Mouse (Mus musculus) CH12.LX (cell line): Measurements from ENCODE around the gene Carmil1. TPM values are rescaled to one million over a fixed set of nuclear protein-coding genes. Genes with fewer than 3 reads are reported as not detected.

ENCODE experiments used
- DNase-seq: peaks from one replicate; pipeline ENCODE4 v3.0.0-alpha.2; 2013; ENCODE audit errors: extremely low read depth
- H3K27ac ChIP-seq: 2 replicates; pipeline ENCODE4 v1.5.1; 2012; ENCODE audit warnings: low read depth, mild to moderate bottlenecking, control low read depth, moderate library complexity; ENCODE audit not compliant: insufficient read depth
- H3K27me3 ChIP-seq: replicated peaks from 2 replicates; pipeline ENCODE3; 2012; ENCODE audit warnings: inconsistent platforms
- H3K36me3 ChIP-seq, 2 experiments: replicated peaks in 1 of 2; 2 replicates each; pipeline versions ENCODE3 to v1.6.1; 2012; ENCODE audit warnings: inconsistent platforms in 1 of 2, low read length in 1 of 2, mild to moderate bottlenecking in 1 of 2, mixed read lengths in 1 of 2, moderate library complexity in 1 of 2; ENCODE audit not compliant: control insufficient read depth in 1 of 2, insufficient read depth in 1 of 2
- H3K4me1 ChIP-seq, 2 experiments: 2 replicates each; pipeline ENCODE4 v1.6.1; 2012; ENCODE audit warnings: inconsistent platforms in 1 of 2, moderate library complexity in 1 of 2; ENCODE audit not compliant: insufficient read depth in 2 of 2, control insufficient read depth in 1 of 2
- H3K4me2 ChIP-seq: 2 replicates; pipeline ENCODE4 v1.6.1; 2012; ENCODE audit warnings: low read depth, mild to moderate bottlenecking, control low read depth; ENCODE audit not compliant: poor library complexity, insufficient read depth, severe bottlenecking
- H3K4me3 ChIP-seq, 3 experiments: fragments of 150-350 bp in 1 of 3; sonication (generic) in 1 of 3; replicated peaks in 1 of 3; 2 replicates each; pipeline versions ENCODE3 to v1.5.1; 2011 to 2012; ENCODE audit warnings: low read depth in 2 of 3, low read length in 2 of 3, mild to moderate bottlenecking in 2 of 3, moderate library complexity in 2 of 3, control low read depth in 1 of 3, improper control_type of control experiment in 1 of 3, inconsistent platforms in 1 of 3, mixed read lengths in 1 of 3; ENCODE audit not compliant: poor library complexity in 1 of 3
- H3K79me2 ChIP-seq: replicated peaks from 2 replicates; pipeline ENCODE4 v1.6.1; 2012; ENCODE audit warnings: mild to moderate bottlenecking, moderate library complexity; ENCODE audit not compliant: control insufficient read depth, poor library complexity, insufficient read depth, severe bottlenecking; ENCODE audit errors: extremely low read depth
- H3K9ac ChIP-seq: 2 replicates; pipeline ENCODE4 v1.6.1; 2012; ENCODE audit warnings: low read depth, mild to moderate bottlenecking, control low read depth, moderate library complexity; ENCODE audit not compliant: insufficient read depth
- H3K9me3 ChIP-seq: replicated peaks from 2 replicates; pipeline ENCODE3; 2012; ENCODE audit warnings: low read length, inconsistent platforms, mixed read lengths
- BHLHE40 ChIP-seq: IDR thresholded peaks from 2 replicates; pipeline ENCODE4 v1.6.1; 2011; ENCODE audit warnings: mild to moderate bottlenecking, low read depth, low read length, improper control_type of control experiment
- CTCF ChIP-seq, 2 experiments: IDR thresholded peaks in 1 of 2; conservative IDR thresholded peaks in 1 of 2; 2 replicates each; pipeline ENCODE4 v1.5.1; 2011 to 2012; ENCODE audit warnings: low read depth in 2 of 2, low read length in 2 of 2, improper control_type of control experiment in 1 of 2, inconsistent platforms in 1 of 2, mild to moderate bottlenecking in 1 of 2, moderate library complexity in 1 of 2
- E2F4 ChIP-seq: IDR thresholded peaks from 2 replicates; pipeline ENCODE4 v1.6.1; 2011; ENCODE audit warnings: low read depth, low read length, improper control_type of control experiment; ENCODE audit not compliant: insufficient replicate concordance
- ELF1 ChIP-seq: IDR thresholded peaks from 2 replicates; pipeline ENCODE4 v1.6.1; 2014; ENCODE audit warnings: low read depth, mild to moderate bottlenecking, inconsistent platforms, low read length, improper control_type of control experiment
- EP300 ChIP-seq: IDR thresholded peaks from 2 replicates; pipeline ENCODE4 v1.6.1; 2011; ENCODE audit warnings: low read length, improper control_type of control experiment
- GABPA ChIP-seq: IDR thresholded peaks from 2 replicates; pipeline ENCODE4 v1.6.1; 2012; ENCODE audit warnings: low read depth, low read length, improper control_type of control experiment, inconsistent platforms; ENCODE audit not compliant: insufficient replicate concordance
- HCFC1 ChIP-seq: IDR thresholded peaks from 2 replicates; pipeline ENCODE4 v1.6.1; 2012; ENCODE audit warnings: low read depth, mild to moderate bottlenecking, inconsistent platforms, low read length, improper control_type of control experiment
- IRF4 ChIP-seq: IDR thresholded peaks from 2 replicates; pipeline ENCODE4 v1.6.1; 2014; ENCODE audit warnings: low read depth, mild to moderate bottlenecking, inconsistent platforms, low read length, improper control_type of control experiment
- JUND ChIP-seq: conservative IDR thresholded peaks from 2 replicates; pipeline ENCODE4 v1.6.1; 2011; ENCODE audit warnings: low read depth, low read length, improper control_type of control experiment
- MAZ ChIP-seq: IDR thresholded peaks from 2 replicates; pipeline ENCODE4 v1.6.1; 2012; ENCODE audit warnings: low read depth, mild to moderate bottlenecking, inconsistent platforms, low read length, improper control_type of control experiment, moderate library complexity
- MXI1 ChIP-seq: IDR thresholded peaks from 2 replicates; pipeline ENCODE4 v1.6.1; 2011; ENCODE audit warnings: mild to moderate bottlenecking, low read depth, low read length, improper control_type of control experiment
- MYC ChIP-seq: IDR thresholded peaks from 2 replicates; pipeline ENCODE4 v1.6.1; 2011; ENCODE audit warnings: low read depth, mild to moderate bottlenecking, improper control_type of control experiment, low read length
- POLR2A ChIP-seq: IDR thresholded peaks from 2 replicates; pipeline ENCODE4 v1.6.1; 2011; ENCODE audit warnings: low read depth, mild to moderate bottlenecking, improper control_type of control experiment, low read length
- RCOR1 ChIP-seq: conservative IDR thresholded peaks from 2 replicates; pipeline ENCODE4 v1.6.1; 2012; ENCODE audit warnings: low read depth, mild to moderate bottlenecking, inconsistent platforms, low read length, improper control_type of control experiment
- SIN3A ChIP-seq: IDR thresholded peaks from 2 replicates; pipeline ENCODE4 v1.6.1; 2012; ENCODE audit warnings: low read length, improper control_type of control experiment, inconsistent platforms
- TBP ChIP-seq: conservative IDR thresholded peaks from 2 replicates; pipeline ENCODE4 v1.6.1; 2011; ENCODE audit warnings: low read depth, low read length, improper control_type of control experiment
- UBTF ChIP-seq: IDR thresholded peaks from 2 replicates; pipeline ENCODE4 v1.6.1; 2012; ENCODE audit warnings: low read depth, mild to moderate bottlenecking, inconsistent platforms, low read length, improper control_type of control experiment, moderate library complexity
- USF1 ChIP-seq: IDR thresholded peaks from 2 replicates; pipeline ENCODE4 v1.6.1; 2014; ENCODE audit warnings: low read depth, mild to moderate bottlenecking, inconsistent platforms, low read length, improper control_type of control experiment
- USF2 ChIP-seq: conservative IDR thresholded peaks from 2 replicates; pipeline ENCODE4 v1.6.1; 2011; ENCODE audit warnings: low read depth, low read length, improper control_type of control experiment
- ZKSCAN1 ChIP-seq: IDR thresholded peaks from 2 replicates; pipeline ENCODE4 v1.6.1; 2012; ENCODE audit warnings: low read depth, inconsistent platforms, low read length, improper control_type of control experiment, borderline replicate concordance
- ZMIZ1 ChIP-seq: IDR thresholded peaks from 2 replicates; pipeline ENCODE4 v1.6.1; 2012; ENCODE audit warnings: low read depth, mild to moderate bottlenecking, inconsistent platforms, low read length, improper control_type of control experiment
- ZNF384 ChIP-seq: IDR thresholded peaks from 2 replicates; pipeline ENCODE4 v1.6.1; 2012; ENCODE audit warnings: low read depth, low read length, improper control_type of control experiment, inconsistent platforms
- dilution Hi-C: fragments of 300-500 bp; cut with MboI; formaldehyde crosslinking; loops from 2 replicates; pipeline ENCODE4 v1.14.3; 2020; ENCODE audit warnings: low sequenced_read_pairs; ENCODE audit not compliant: extremely low pct_unique_long_range_greater_than_20kb, extremely low pct_ligation_motif_present
- in situ Hi-C: fragments of 300-500 bp; cut with MboI; formaldehyde crosslinking; loops from 3 replicates; pipeline ENCODE4 v1.14.3; 2019; ENCODE audit warnings: low sequenced_read_pairs, low pct_ligation_motif_present, low pct_unique_long_range_greater_than_20kb, mixed read lengths
- polyA plus RNA-seq: library from polyadenylated mRNA; unstranded; fragments of >175 nt; gene quantifications from 2 replicates; pipeline ENCODE4 v1.2.1, GENCODE M21; 2012; ENCODE audit warnings: low read depth; ENCODE audit not compliant: insufficient read length
- total RNA-seq, 2 experiments: library from RNA; depleted of rRNA; stranded (reverse); fragments of 300-350 nt in 1 of 2; fragments of >200 nt in 1 of 2; gene quantifications; 2 replicates each; pipeline ENCODE4 v1.2.3; 2012 to 2014

The Carmil1 gene
- total and polyA plus RNA-seq, 3 experiments, result 1.1 to 9.4 (median 7.2) TPM

- Histone ChIP-seq H3K27ac (no peak overlapping the region), H3K79me2 (no peaks in the 10 kb centered on the region), H3K27me3 (no peaks in the 10 kb centered on the region), H3K9me3 (no peaks in the 10 kb centered on the region), H3K4me2 (no peak overlapping the region), H3K36me3 (peaks cover 0 to 15% of the 10 kb centered on the region in 2 experiments), H3K4me3 (no peak overlapping the region), H3K9ac (no peak overlapping the region), H3K4me1 (peaks cover 0 to 14% of the 10 kb centered on the region in 2 experiments; a peak in 2 of 4 replicates)
- dilution Hi-C loops, result no loop called here
- in situ Hi-C loops, result no loop called here
- DNase-seq, result no peak
- TF ChIP-seq RCOR1 (no peak), CTCF (conservative IDR thresholded peaks at IDR 0.05 in 1 of 2, IDR thresholded peaks at IDR 0.05 in 1 of 2; ENCODE audit: low read depth in 2 of 2, low read length in 2 of 2) (no peak), ZNF384 (no peak), ZKSCAN1 (no peak), E2F4 (no peak), ELF1 (no peak), USF1 (no peak), ZMIZ1 (no peak), UBTF (no peak), SIN3A (no peak), IRF4 (no peak), EP300 (no peak), HCFC1 (no peak), TBP (no peak), JUND (no peak), GABPA (no peak), MXI1 (no peak), POLR2A (no peak), BHLHE40 (no peak)
Observed at GRCm38 (mm10) chr13:24154281-24155061, 126.1 kb downstream of the Carmil1 start.

- TF ChIP-seq JUND (no peak), MAZ (no peak), USF2 (no peak), BHLHE40 (no peak), MYC (no peak), CTCF (conservative IDR thresholded peaks at IDR 0.05 in 1 of 2, IDR thresholded peaks at IDR 0.05 in 1 of 2; ENCODE audit: low read depth in 2 of 2, low read length in 2 of 2) (no peak), ZNF384 (no peak), IRF4 (no peak), ZMIZ1 (no peak), SIN3A (no peak)
- in situ Hi-C loops (no loop called here), dilution Hi-C loops (no loop called here)
- DNase-seq, result no peak
- no peak overlapping the region for H3K4me2 ChIP-seq
- no peak overlapping the region for H3K4me3 ChIP-seq
- H3K9ac ChIP-seq, result no peak overlapping the region
- H3K27me3 ChIP-seq, result no peaks in the 10 kb centered on the region
- H3K4me1 ChIP-seq, result peaks cover 0 to 14% of the 10 kb centered on the region in 2 experiments; a peak in 2 of 4 replicates
- H3K36me3 ChIP-seq, result peaks cover 0 to 12% of the 10 kb centered on the region in 2 experiments
- H3K9me3 ChIP-seq, result no peaks in the 10 kb centered on the region
- no peak overlapping the region for H3K27ac ChIP-seq
- H3K79me2 ChIP-seq, result no peaks in the 10 kb centered on the region
Observed at GRCm38 (mm10) chr13:24152610-24153009, 128.0 kb downstream of the Carmil1 start.
